9 mouse cellular contexts compared by ENCODE assay signal in the genomic region with DNA sequence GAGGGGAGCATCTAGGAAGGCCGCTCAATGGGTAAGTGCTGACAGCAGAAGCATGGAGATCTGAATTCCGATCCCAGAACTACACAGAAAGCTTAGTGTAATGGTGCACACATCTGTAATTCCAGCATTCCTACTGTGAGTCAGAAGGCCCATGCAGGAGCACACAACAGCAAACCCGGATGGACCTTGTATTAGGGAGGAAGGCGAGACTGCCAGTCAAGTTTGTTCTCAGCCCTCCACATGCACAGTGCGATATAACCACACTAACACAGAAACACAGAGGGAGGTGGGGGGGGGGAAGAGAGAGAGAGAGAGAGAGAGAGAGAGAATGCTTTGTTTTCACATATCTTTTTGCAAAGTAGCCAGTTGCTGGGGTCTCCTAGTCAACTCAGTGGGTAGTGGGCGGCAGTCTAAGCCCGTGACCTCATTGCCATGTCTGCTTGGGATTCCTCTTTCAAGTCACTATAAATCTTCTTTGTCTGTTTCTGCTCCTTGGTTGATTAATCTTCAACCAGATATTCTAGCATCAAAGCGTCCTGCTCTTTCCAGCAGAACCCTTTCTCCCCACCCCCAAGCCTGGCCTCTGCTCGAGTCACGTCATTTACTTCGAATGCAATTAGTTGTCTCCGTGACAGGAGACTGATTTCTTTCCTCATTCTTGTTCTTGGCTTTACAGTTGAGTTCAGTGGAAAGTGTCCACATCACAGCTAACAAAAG. TPM values are rescaled to one million over a fixed set of nuclear protein-coding genes. Genes with fewer than 3 reads are reported as not detected.
DNase-seq lines count a peak whose midpoint lies in the region; ATAC-seq lines count a peak whose summit lies in the region.
"Had no signal": no experiment of that assay in that cellular context is flagged by ENCODE, and none has a peak within 500 bp of the region (broad histone marks: within the 10 kb centered on the region; RNA-seq: fewer than 3 reads in every experiment).

No protein-coding gene starts in this region.

- WGBS in midbrain, embryonic 13.5 days = 35% methylated on average over 12 of the region's 12 CpGs
- WGBS in limb, embryonic 10.5 days = 40% methylated on average over 12 of the region's 12 CpGs

- DNase-seq in adrenal gland, adult (ENCODE audit: inconsistent age in 2 of 2, low spot score in 1 of 2) = peak; percentile 45 to 72
- DNase-seq in adrenal gland, adult 18-20 months (ENCODE audit: low spot score in 2 of 2) = no peak
- DNase-seq in adrenal gland, postnatal 14 days = peak; percentile 66
- DNase-seq in kidney, adult 9 months = peak; percentile 91
- DNase-seq in spleen, postnatal 14 days (ENCODE audit: low spot score in 2 of 2) = no peak
- no peak for DNase-seq in limb, embryonic 10.5 days (ENCODE audit: low spot score)
- no peak for DNase-seq in urinary bladder, adult 2 months (ENCODE audit: low spot score)

- no peaks in the 10 kb centered on the region for H3K27me3 ChIP-seq in midbrain, embryonic 13.5 days
- no peaks in the 10 kb centered on the region for H3K27me3 ChIP-seq in limb, embryonic 10.5 days (ENCODE audit: low read depth, poor library complexity, severe bottlenecking)
- H3K27me3 ChIP-seq: limb, embryonic 13.5 days had no signal

- H3K9me3 ChIP-seq in midbrain, embryonic 13.5 days = no peaks in the 10 kb centered on the region
- H3K9me3 ChIP-seq in limb, embryonic 10.5 days (replicated peaks) = no peaks in the 10 kb centered on the region
- H3K9me3 ChIP-seq: limb, embryonic 13.5 days had no signal

- H3K27ac ChIP-seq in midbrain, embryonic 13.5 days = no peak overlapping the region; the same call in 1 of the 2 replicates
- no peak overlapping the region for H3K27ac ChIP-seq in limb, embryonic 10.5 days
- H3K27ac ChIP-seq: limb, embryonic 13.5 days had no signal

- no peak overlapping the region for H3K9ac ChIP-seq in midbrain, embryonic 13.5 days (replicated peaks)
- H3K9ac ChIP-seq: limb, embryonic 13.5 days had no signal

- peak; percentile 40; the same call in 1 of the 2 replicates for ATAC-seq in midbrain, embryonic 13.5 days

- H3K36me3 ChIP-seq in midbrain, embryonic 13.5 days = no peaks in the 10 kb centered on the region
- no peaks in the 10 kb centered on the region for H3K36me3 ChIP-seq in limb, embryonic 10.5 days
- H3K36me3 ChIP-seq: limb, embryonic 13.5 days had no signal

- no peak overlapping the region for H3K4me2 ChIP-seq in midbrain, embryonic 13.5 days (replicated peaks)
- H3K4me2 ChIP-seq: limb, embryonic 13.5 days had no signal

- no peak overlapping the region for H3K4me3 ChIP-seq in midbrain, embryonic 13.5 days (replicated peaks)
- no peak overlapping the region for H3K4me3 ChIP-seq in limb, embryonic 10.5 days
- H3K4me3 ChIP-seq: limb, embryonic 13.5 days had no signal

- H3K4me1 ChIP-seq in midbrain, embryonic 13.5 days (replicated peaks) = peaks cover 37% of the 10 kb centered on the region
- H3K4me1 ChIP-seq in limb, embryonic 10.5 days = peaks cover 24% of the 10 kb centered on the region

RNA-seq across cellular contexts. Expression of gene Fam171a1, which starts 20.7 kb away (rescaled TPM):
- 10 to 100 TPM; 16.8 to 22.7 TPM for total RNA-seq in adrenal gland, adult 18-20 months (2021)
- 25.3 and 27.4 TPM in 2 replicates for total RNA-seq in adrenal gland, postnatal 14 days (2021)
- 44.2 and 47.9 TPM in 2 replicates for polyA plus RNA-seq in midbrain, embryonic 13.5 days (2015; fragmentation: Nextera tagmentation; extraction: Ambion mirVana)
- polyA plus RNA-seq in limb, embryonic 10.5 days (2016; fragmentation: Nextera tagmentation; extraction: Ambion mirVana) = 35.8 and 40.7 TPM in 2 replicates
- polyA plus RNA-seq in urinary bladder, adult 2 months (2012; rRNA removed) = 17.2 and 21.2 TPM in 2 replicates

Comparison
In these comparisons a context has a peak if more than half of its experiments do, and no peak if none do; other contexts are left out.
1. DNase-seq: peak in adrenal gland, adult (2 of 2), adrenal gland, postnatal 14 days (single experiment) and kidney, adult 9 months (single experiment); none in adrenal gland, adult 18-20 months (0 of 2), spleen, postnatal 14 days (0 of 2), limb, embryonic 10.5 days (single experiment) and urinary bladder, adult 2 months (single experiment).